Mouse (Mus musculus): ENCODE data around the gene Slc51b. TPM values are rescaled to one million over a fixed set of nuclear protein-coding genes. Genes with fewer than 3 reads are reported as not detected.
A peak's percentile ranks its signal among the peaks of the same experiment; 100 is the strongest.

Gene Slc51b
- total and polyA plus RNA-seq, 3 experiments = not detected

- dilution Hi-C loops (cut with MboI; ENCODE audit: extremely low pct_ligation_motif_present, extremely low pct_unique_long_range_greater_than_20kb, low sequenced_read_pairs) (no loop called here), in situ Hi-C loops (cut with MboI; ENCODE audit: low pct_ligation_motif_present, low pct_unique_long_range_greater_than_20kb, low sequenced_read_pairs) (no loop called here)
- no peak within 1 kb of the TSS for H3K27ac ChIP-seq (ENCODE audit: insufficient read depth, low read depth)
- DNase-seq (ENCODE audit: extremely low read depth) = no peak
- H3K4me1 ChIP-seq (ENCODE audit: control insufficient read depth in 1 of 2, insufficient read depth in 2 of 2) = peaks cover 0 to 6% of the 10 kb centered on the region in 2 experiments; a peak in 1 of 4 replicates
- H3K79me2 ChIP-seq (replicated peaks; ENCODE audit: control insufficient read depth, extremely low read depth, insufficient read depth, poor library complexity, severe bottlenecking) = no peaks in the 10 kb centered on the region
- H3K9me3 ChIP-seq (replicated peaks; ENCODE audit: low read length) = no peaks in the 10 kb centered on the region
- H3K36me3 ChIP-seq (replicated peaks in 1 of 2; ENCODE audit: control insufficient read depth in 1 of 2, insufficient read depth in 1 of 2, low read length in 1 of 2) = no peaks in the 10 kb centered on the region
- H3K4me2 ChIP-seq (ENCODE audit: insufficient read depth, low read depth, poor library complexity, severe bottlenecking) = peak within 1 kb of the TSS; percentile 79
- peaks cover 7% of the 10 kb centered on the region for H3K27me3 ChIP-seq (replicated peaks)
- TF ChIP-seq MAFK (IDR thresholded peaks at IDR 0.05; ENCODE audit: insufficient replicate concordance, low read length) (no peak), MYC (IDR thresholded peaks at IDR 0.05; ENCODE audit: low read depth, low read length) (no peak), MAZ (IDR thresholded peaks at IDR 0.05; ENCODE audit: low read depth, low read length) (no peak), POLR2A (IDR thresholded peaks at IDR 0.05; ENCODE audit: low read depth, low read length) (no peak)
- H3K9ac ChIP-seq (ENCODE audit: insufficient read depth, low read depth) = no peak within 1 kb of the TSS
- peak within 1 kb of the TSS in 1 of 3 experiments; percentile 52 for H3K4me3 ChIP-seq (replicated peaks in 1 of 3; ENCODE audit: low read depth in 2 of 3, low read length in 2 of 3, poor library complexity in 1 of 3)
Observed at GRCm38 (mm10) chr9:65398279-65398678, 24.5 kb downstream of the Slc51b start, which contains the start of gene Rasl12. TSS of gene Rasl12 (plus strand) at chr9:65398506.

DNA sequence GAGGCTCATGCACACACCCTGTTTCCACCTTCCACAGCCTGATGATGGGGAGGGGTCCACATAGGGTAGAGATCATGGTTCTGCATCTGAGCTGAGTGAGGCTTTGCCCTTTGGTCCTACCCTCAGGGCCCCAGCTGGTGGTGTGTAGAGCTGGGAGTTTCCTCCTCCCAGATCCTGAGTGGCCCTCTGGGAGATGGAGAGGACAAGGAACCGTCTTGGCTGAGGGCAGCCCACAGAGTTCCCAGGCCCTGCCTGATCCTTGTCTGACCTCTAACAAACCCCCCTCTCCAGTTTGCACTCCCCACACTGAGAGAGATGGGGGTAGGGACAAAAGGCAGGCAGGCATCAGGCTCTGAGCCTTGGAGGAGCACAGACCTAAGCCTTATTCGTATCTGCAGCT lies 28.4 kb downstream of the Slc51b start:
- H3K4me2 ChIP-seq (ENCODE audit: insufficient read depth, low read depth, poor library complexity, severe bottlenecking) = no peak overlapping the region
- dilution Hi-C loops (cut with MboI; ENCODE audit: extremely low pct_ligation_motif_present, extremely low pct_unique_long_range_greater_than_20kb, low sequenced_read_pairs) (no loop called here), in situ Hi-C loops (cut with MboI; ENCODE audit: low pct_ligation_motif_present, low pct_unique_long_range_greater_than_20kb, low sequenced_read_pairs) (no loop called here)
- no peaks in the 10 kb centered on the region for H3K36me3 ChIP-seq (replicated peaks in 1 of 2; ENCODE audit: control insufficient read depth in 1 of 2, insufficient read depth in 1 of 2, low read length in 1 of 2)
- DNase-seq (ENCODE audit: extremely low read depth) = no peak
- no peak for TF ChIP-seq NRF1 (IDR thresholded peaks at IDR 0.05; ENCODE audit: low read depth, low read length)
- TF ChIP-seq SIN3A (IDR thresholded peaks at IDR 0.05; ENCODE audit: low read length) = no peak
- no peak for TF ChIP-seq BHLHE40 (IDR thresholded peaks at IDR 0.05; ENCODE audit: low read depth, low read length)
- TF ChIP-seq KAT2A (IDR thresholded peaks at IDR 0.05; ENCODE audit: insufficient replicate concordance, low read length) = no peak
- H3K27me3 ChIP-seq (replicated peaks) = peaks cover 7% of the 10 kb centered on the region
- peaks cover 0 to 12% of the 10 kb centered on the region in 2 experiments; a peak in 3 of 4 replicates for H3K4me1 ChIP-seq (ENCODE audit: control insufficient read depth in 1 of 2, insufficient read depth in 2 of 2)
- H3K4me3 ChIP-seq (replicated peaks in 1 of 3; ENCODE audit: low read depth in 2 of 3, low read length in 2 of 3, poor library complexity in 1 of 3) = no peak overlapping the region
- no peak overlapping the region for H3K27ac ChIP-seq (ENCODE audit: insufficient read depth, low read depth)
- H3K9ac ChIP-seq (ENCODE audit: insufficient read depth, low read depth) = no peak overlapping the region
- H3K9me3 ChIP-seq (replicated peaks; ENCODE audit: low read length) = peaks cover 4% of the 10 kb centered on the region
- H3K79me2 ChIP-seq (replicated peaks; ENCODE audit: control insufficient read depth, extremely low read depth, insufficient read depth, poor library complexity, severe bottlenecking) = no peaks in the 10 kb centered on the region

DNA sequence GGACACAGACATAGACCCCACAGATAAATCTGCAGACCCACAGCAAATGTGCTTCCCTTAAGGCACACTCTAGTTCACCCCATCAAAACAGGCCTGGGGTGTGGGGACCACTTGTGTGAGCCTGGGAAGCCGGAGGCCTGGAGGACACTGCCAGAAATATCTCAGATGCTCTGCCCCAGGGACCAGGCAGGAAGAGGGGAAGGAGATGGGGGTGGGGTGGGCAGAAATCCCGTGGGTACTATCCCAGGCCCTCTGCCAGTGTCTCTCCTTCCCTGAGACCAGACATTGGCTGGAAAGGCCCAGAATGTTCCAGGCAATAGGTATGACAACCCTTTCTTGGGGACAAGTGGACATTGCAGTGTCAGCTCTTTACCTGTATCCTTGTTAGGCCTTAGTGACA lies 29.1 kb downstream of the Slc51b start:
- no peak for DNase-seq (ENCODE audit: extremely low read depth)
- Histone ChIP-seq H3K79me2 (replicated peaks; ENCODE audit: control insufficient read depth, extremely low read depth, insufficient read depth, poor library complexity, severe bottlenecking) (no peaks in the 10 kb centered on the region), H3K9me3 (replicated peaks; ENCODE audit: low read length) (peaks cover 4% of the 10 kb centered on the region), H3K27me3 (replicated peaks) (peaks cover 7% of the 10 kb centered on the region), H3K36me3 (replicated peaks in 1 of 2; ENCODE audit: control insufficient read depth in 1 of 2, insufficient read depth in 1 of 2, low read length in 1 of 2) (no peaks in the 10 kb centered on the region), H3K4me2 (ENCODE audit: insufficient read depth, low read depth, poor library complexity, severe bottlenecking) (no peak overlapping the region), H3K27ac (ENCODE audit: insufficient read depth, low read depth) (no peak overlapping the region), H3K4me3 (replicated peaks in 1 of 3; ENCODE audit: low read depth in 2 of 3, low read length in 2 of 3, poor library complexity in 1 of 3) (no peak overlapping the region), H3K9ac (ENCODE audit: insufficient read depth, low read depth) (no peak overlapping the region), H3K4me1 (ENCODE audit: control insufficient read depth in 1 of 2, insufficient read depth in 2 of 2) (peaks cover 0 to 12% of the 10 kb centered on the region in 2 experiments; a peak in 3 of 4 replicates)
- TF ChIP-seq USF2 (conservative IDR thresholded peaks at IDR 0.05; ENCODE audit: low read depth, low read length) (no peak), POLR2AphosphoS2 (IDR thresholded peaks at IDR 0.05; ENCODE audit: low read depth, low read length) (no peak)
- dilution Hi-C loops (cut with MboI; ENCODE audit: extremely low pct_ligation_motif_present, extremely low pct_unique_long_range_greater_than_20kb, low sequenced_read_pairs) (no loop called here), in situ Hi-C loops (cut with MboI; ENCODE audit: low pct_ligation_motif_present, low pct_unique_long_range_greater_than_20kb, low sequenced_read_pairs) (no loop called here)
